Mouse (Mus musculus) midbrain, embryonic 16.5 days (tissue): ENCODE measurements around the gene Tti1. TPM values are rescaled to one million over a fixed set of nuclear protein-coding genes. Genes with fewer than 3 reads are reported as not detected.

ENCODE experiments used
- ATAC-seq: fragments of 200-750 bp; cut with Nextera tagmentation; 2 replicates; pipeline ENCODE4 v1.8.0; 2017; ENCODE audit warnings: moderate TSS enrichment
- H3K27ac ChIP-seq: fragments of 300-500 bp; sonication (generic); 2 replicates; pipeline ENCODE4 v1.5.1; 2014; ENCODE audit warnings: mild to moderate bottlenecking, low read length, mixed read lengths
- H3K27me3 ChIP-seq: fragments of 300-500 bp; sonication (generic); 2 replicates; pipeline ENCODE4 v1.6.1; 2014; ENCODE audit warnings: low read depth, low read length, mixed read lengths; ENCODE audit not compliant: control insufficient read depth, insufficient read depth
- H3K36me3 ChIP-seq: fragments of 300-500 bp; sonication (generic); 2 replicates; pipeline ENCODE4 v1.6.1; 2014; ENCODE audit warnings: mild to moderate bottlenecking, low read length, moderate library complexity, mixed read lengths; ENCODE audit not compliant: control insufficient read depth, insufficient read depth
- H3K4me1 ChIP-seq: fragments of 300-500 bp; sonication (generic); 2 replicates; pipeline ENCODE4 v1.6.1; 2014; ENCODE audit warnings: mild to moderate bottlenecking, low read length, mixed read lengths; ENCODE audit not compliant: control insufficient read depth, insufficient read depth
- H3K4me2 ChIP-seq: fragments of 300-500 bp; sonication (generic); 2 replicates; pipeline ENCODE4 v1.6.1; 2014; ENCODE audit warnings: mild to moderate bottlenecking, low read length, mixed read lengths
- H3K4me3 ChIP-seq: fragments of 300-500 bp; sonication (generic); 2 replicates; pipeline ENCODE4 v1.5.1; 2014; ENCODE audit warnings: low read depth, mild to moderate bottlenecking, low read length, moderate library complexity, mixed read lengths
- H3K9ac ChIP-seq: fragments of 300-500 bp; sonication (generic); 2 replicates; pipeline ENCODE4 v1.6.1; 2014; ENCODE audit warnings: low read depth, low read length, mixed read lengths
- H3K9me3 ChIP-seq: fragments of 300-500 bp; sonication (generic); replicated peaks from 2 replicates; pipeline ENCODE4 v1.6.1; 2014; ENCODE audit warnings: mild to moderate bottlenecking, low read length, mixed read lengths; ENCODE audit not compliant: control insufficient read depth, poor library complexity, severe bottlenecking
- WGBS: fragments of 180-500 bp; shearing (Covaris S2); extraction: QIAGEN DNeasy Blood & Tissue Kit; methylation state at CpG from one replicate; pipeline ENCODE4 v1.1.7; 2014; 5-methylcytosine and 5-hydroxymethylcytosine counted together
- polyA plus RNA-seq: library from polyadenylated mRNA; unstranded; fragments of >200 nt; fragmentation: Nextera tagmentation; extraction: Ambion mirVana; gene quantifications from 2 replicates; pipeline ENCODE4 v1.2.1, GENCODE M21; 2015

Tti1 gene
- 17.2 and 20.2 TPM in 2 replicates for polyA plus RNA-seq

DNA sequence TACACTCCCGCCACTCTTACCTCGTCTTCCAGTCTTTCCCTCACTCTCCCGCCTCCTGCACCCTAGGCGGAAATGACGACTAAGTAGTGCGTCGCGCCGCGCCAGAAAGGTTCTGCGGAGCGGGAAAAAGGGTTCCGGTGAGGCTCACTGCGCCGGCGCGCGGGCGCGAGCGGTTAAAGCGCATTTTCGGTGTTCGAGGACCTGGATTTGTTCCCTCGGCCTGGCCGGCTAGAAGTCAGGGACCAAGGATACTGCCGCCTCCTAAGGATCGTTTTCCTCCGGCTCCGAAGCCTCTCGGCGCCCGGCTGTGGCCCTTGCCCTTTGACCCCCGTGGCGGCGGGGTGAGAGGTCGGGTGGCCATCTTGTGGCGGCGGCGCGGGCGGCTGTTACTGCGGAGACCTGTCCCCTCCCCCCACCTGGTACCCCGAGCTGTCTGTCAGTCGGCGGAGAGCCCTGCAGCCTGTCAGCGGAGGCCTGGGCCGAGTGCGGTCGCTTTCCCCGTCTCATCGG is at the start of gene Tti1, which contains the start of gene Rprd1b:
Tti1 (minus strand) TSS at position 80 of the 510 bp plus-strand sequence.
Rprd1b (plus strand) TSS at position 144 of the 510 bp plus-strand sequence.
- no peaks in the 10 kb centered on the region for H3K27me3 ChIP-seq
- H3K36me3 ChIP-seq: no peaks in the 10 kb centered on the region
- peak; percentile 93 for ATAC-seq
- peak within 1 kb of the TSS; percentile 88 for H3K4me3 ChIP-seq
- H3K9ac ChIP-seq: peak within 1 kb of the TSS; percentile 93
- H3K4me1 ChIP-seq: peaks cover 34% of the 10 kb centered on the region
- H3K27ac ChIP-seq: peak within 1 kb of the TSS; percentile 89
- H3K9me3 ChIP-seq: no peaks in the 10 kb centered on the region
- H3K4me2 ChIP-seq: peak within 1 kb of the TSS; percentile 95
- WGBS: under 1% methylated on average over 40 of the region's 52 CpGs

DNA sequence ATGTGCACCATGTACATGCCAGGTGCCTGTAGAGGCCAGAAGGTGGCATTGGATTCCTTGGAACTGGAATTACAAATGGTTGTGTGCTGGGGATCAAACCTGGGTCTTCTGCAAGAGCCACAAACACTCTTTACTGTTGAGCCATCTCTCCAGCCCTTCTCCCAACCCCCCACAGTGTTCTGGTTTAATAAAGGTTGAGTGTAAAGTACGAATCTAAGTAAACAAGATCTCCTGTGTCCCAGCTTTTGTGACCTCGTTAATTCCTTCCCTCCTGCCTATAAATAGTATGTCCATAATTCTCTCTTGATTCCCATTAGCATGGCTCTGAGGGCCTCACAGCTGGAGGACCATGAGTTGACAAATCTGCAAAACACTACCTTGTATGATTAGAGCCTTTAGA is 49.7 kb upstream of the Tti1 start:
- 69% methylated on average over 2 of the region's 2 CpGs for WGBS
- Histone ChIP-seq H3K9ac (no peak overlapping the region), H3K27me3 (no peaks in the 10 kb centered on the region), H3K4me1 (no peaks in the 10 kb centered on the region), H3K27ac (0 out of 2 replicates have a peak overlapping the region, but pooled peaks have one; percentile 41), H3K4me3 (no peak overlapping the region), H3K4me2 (no peak overlapping the region), H3K9me3 (no peaks in the 10 kb centered on the region), H3K36me3 (peaks cover 16% of the 10 kb centered on the region)
- ATAC-seq: no peak

DNA sequence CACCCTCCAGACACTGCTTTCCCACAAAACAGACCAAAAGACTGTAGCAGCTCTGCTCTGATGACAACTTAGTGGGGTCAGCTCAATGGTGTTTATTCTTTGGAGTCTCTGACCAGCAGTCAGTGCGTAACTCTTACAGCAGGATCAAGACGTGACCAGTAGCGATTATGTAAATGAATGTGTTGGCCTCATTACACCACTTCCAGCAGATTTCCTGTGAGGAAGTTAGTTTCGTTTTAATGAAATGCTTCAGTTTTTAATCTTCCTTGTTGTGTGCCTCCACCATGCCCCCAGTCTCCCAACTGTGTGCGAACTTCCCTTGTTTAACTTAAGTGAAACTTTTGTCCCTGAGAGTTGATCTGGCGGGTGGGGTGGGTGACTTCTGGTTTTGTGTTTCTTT is 48.5 kb upstream of the Tti1 start:
- Histone ChIP-seq H3K4me3 (no peak overlapping the region), H3K36me3 (peaks cover 16% of the 10 kb centered on the region), H3K27ac (no peak overlapping the region), H3K9ac (no peak overlapping the region), H3K27me3 (no peaks in the 10 kb centered on the region), H3K4me1 (no peaks in the 10 kb centered on the region), H3K4me2 (no peak overlapping the region), H3K9me3 (no peaks in the 10 kb centered on the region)
- no peak for ATAC-seq
- 81% methylated on average over 6 of the region's 6 CpGs for WGBS

DNA sequence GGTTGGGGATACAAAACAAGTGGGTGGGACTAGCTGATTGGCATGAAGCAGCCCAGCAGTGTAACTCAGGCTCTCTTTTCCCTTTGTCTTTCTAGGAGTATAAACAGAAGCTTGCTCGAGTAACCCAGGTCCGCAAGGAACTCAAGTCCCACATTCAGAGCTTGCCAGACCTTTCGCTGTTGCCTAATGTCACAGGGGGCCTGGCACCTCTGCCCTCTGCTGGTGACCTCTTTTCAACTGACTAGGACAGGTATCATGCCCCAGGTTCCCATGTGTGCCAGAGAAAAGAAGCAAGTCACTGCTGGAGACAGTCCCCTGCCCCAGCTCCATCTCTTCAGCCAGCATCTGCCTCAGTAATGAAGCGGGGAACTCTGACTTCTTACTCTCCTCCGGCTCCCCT is 46.6 kb upstream of the Tti1 start:
- H3K27ac ChIP-seq: no peak overlapping the region
- no peak overlapping the region for H3K9ac ChIP-seq
- H3K4me2 ChIP-seq: no peak overlapping the region
- no peaks in the 10 kb centered on the region for H3K4me1 ChIP-seq
- no peak overlapping the region for H3K4me3 ChIP-seq
- no peaks in the 10 kb centered on the region for H3K9me3 ChIP-seq
- no peaks in the 10 kb centered on the region for H3K27me3 ChIP-seq
- 84% methylated on average over 5 of the region's 5 CpGs for WGBS
- peaks cover 18% of the 10 kb centered on the region for H3K36me3 ChIP-seq
- ATAC-seq: no peak

DNA sequence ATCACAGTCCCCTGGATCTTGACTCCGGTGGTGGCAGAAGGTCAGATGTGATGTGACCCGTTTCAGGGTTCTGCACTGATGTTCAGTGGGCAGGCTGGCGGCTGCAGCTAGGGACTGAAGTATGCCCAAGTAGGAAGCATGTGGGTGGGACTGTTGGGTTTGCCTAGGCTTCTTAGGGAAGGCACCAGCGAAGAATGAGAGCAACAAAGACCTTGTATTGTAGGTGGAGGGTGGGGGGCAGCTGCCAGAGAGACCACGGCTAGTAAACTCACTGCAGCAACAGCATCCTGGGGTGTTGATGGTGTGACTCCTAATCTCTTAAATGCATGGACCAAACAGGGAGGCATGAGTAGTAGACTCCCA is 43.4 kb upstream of the Tti1 start:
- no peaks in the 10 kb centered on the region for H3K9me3 ChIP-seq
- H3K9ac ChIP-seq: no peak overlapping the region
- no peak overlapping the region for H3K27ac ChIP-seq
- no peak overlapping the region for H3K4me3 ChIP-seq
- no peak overlapping the region for H3K4me2 ChIP-seq
- no peak for ATAC-seq
- WGBS: 88% methylated on average over 5 of the region's 5 CpGs
- no peaks in the 10 kb centered on the region for H3K27me3 ChIP-seq
- no peaks in the 10 kb centered on the region for H3K4me1 ChIP-seq
- H3K36me3 ChIP-seq: peaks cover 15% of the 10 kb centered on the region

DNA sequence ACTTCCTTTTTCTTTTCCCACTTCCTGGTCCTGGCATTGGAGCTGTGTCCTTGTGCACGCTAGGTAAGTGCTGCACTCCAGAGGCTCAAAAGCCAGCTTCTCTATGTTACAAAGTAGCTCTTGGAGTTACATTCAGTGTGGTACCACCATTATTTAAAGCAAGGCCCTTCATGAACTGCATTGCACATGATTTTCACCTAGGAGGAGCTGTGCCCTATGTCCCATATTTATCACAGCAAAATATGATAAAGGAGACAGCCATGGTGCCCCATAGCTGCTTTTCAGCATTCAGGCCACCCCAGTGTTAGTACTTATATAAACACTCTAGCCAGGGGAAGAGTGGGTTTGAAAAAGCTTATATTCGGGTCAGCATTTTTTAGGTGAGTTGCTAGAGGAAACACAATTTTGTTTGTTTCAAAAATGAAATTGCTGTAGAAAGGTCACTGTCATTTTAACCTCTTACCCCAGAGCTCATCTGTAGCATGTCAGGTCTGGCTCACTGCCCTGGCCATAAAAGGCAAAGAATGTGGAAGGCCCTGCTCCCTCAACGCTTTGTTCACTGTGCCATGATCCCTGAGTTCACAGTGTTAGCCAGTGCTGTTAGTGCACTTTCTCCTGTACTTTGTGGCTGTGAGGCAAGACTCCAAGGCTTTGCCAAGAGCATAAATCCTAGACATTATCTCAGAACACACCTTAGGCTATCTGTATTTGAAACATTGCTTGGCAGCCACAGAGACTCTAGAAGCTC is 42.8 kb upstream of the Tti1 start:
- no peak overlapping the region for H3K4me2 ChIP-seq
- H3K27me3 ChIP-seq: no peaks in the 10 kb centered on the region
- no peaks in the 10 kb centered on the region for H3K4me1 ChIP-seq
- H3K36me3 ChIP-seq: peaks cover 15% of the 10 kb centered on the region
- H3K9me3 ChIP-seq: no peaks in the 10 kb centered on the region
- WGBS: 89% methylated on average over 3 of the region's 3 CpGs
- no peak overlapping the region for H3K9ac ChIP-seq
- no peak overlapping the region for H3K27ac ChIP-seq
- H3K4me3 ChIP-seq: no peak overlapping the region
- no peak for ATAC-seq

DNA sequence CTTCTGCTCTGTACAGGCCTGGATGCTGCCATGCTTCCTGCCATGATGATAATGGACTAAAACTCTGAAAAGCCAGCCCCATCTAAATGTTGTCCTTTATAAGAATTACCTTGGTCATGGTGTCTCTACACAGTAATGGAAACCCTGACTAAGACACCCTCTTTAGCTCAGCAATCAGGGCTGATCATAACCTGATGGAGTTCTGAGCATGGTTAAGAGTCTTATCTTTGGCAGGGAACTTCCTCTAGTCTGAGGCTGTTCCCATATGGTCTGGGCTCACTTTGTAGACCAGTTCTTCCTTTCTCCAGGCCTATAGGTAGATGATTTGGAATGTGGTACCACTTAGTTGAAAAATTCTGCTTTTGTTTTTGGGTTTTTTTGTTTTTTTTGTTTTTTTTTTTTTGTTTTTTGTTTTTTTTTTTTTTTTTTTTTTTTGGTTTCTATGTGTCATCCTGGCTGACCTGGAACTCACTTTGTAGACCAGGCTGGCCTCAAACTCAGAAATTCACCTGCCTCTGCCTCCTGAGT is 40.3 kb upstream of the Tti1 start:
- no peak overlapping the region for H3K9ac ChIP-seq
- no peak overlapping the region for H3K27ac ChIP-seq
- no peak overlapping the region for H3K4me3 ChIP-seq
- H3K27me3 ChIP-seq: no peaks in the 10 kb centered on the region
- no peak for ATAC-seq
- H3K4me1 ChIP-seq: no peaks in the 10 kb centered on the region
- H3K9me3 ChIP-seq: no peaks in the 10 kb centered on the region
- H3K36me3 ChIP-seq: 0 out of 2 replicates have a peak, but pooled peaks cover 2% of the 10 kb centered on the region
- no peak overlapping the region for H3K4me2 ChIP-seq

DNA sequence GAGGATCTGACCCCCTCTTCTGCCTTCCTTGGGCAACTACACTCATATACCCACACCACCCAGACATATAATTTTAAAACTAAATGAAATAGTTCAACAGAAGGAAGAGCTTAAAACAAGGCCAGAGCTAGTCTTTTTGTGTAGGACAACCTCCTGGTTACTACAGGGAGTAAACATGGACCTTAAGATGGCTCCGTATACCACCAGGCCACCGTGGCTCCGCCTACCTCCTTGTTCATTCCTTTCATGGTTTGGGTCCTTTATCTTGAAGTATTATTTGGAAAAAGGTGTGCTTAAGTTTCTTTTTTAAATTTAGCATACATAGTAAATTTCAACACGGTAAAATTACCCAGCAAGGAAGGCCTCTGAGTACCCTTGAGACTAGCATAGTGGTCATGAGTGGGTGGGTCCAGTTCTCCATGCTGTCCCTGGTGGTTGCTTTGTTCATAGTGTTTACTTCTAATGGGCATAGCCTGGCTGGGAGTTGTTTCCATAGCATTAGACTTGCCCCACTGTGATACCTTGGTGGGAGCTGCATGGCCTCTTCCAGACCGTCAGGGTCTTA is 39.1 kb upstream of the Tti1 start:
- no peaks in the 10 kb centered on the region for H3K27me3 ChIP-seq
- H3K27ac ChIP-seq: no peak overlapping the region
- H3K9ac ChIP-seq: no peak overlapping the region
- H3K4me1 ChIP-seq: no peaks in the 10 kb centered on the region
- H3K36me3 ChIP-seq: 0 out of 2 replicates have a peak, but pooled peaks cover 2% of the 10 kb centered on the region
- H3K4me2 ChIP-seq: no peak overlapping the region
- no peak overlapping the region for H3K4me3 ChIP-seq
- H3K9me3 ChIP-seq: no peaks in the 10 kb centered on the region
- WGBS: 94% methylated on average over 5 of the region's 5 CpGs
- ATAC-seq: no peak

DNA sequence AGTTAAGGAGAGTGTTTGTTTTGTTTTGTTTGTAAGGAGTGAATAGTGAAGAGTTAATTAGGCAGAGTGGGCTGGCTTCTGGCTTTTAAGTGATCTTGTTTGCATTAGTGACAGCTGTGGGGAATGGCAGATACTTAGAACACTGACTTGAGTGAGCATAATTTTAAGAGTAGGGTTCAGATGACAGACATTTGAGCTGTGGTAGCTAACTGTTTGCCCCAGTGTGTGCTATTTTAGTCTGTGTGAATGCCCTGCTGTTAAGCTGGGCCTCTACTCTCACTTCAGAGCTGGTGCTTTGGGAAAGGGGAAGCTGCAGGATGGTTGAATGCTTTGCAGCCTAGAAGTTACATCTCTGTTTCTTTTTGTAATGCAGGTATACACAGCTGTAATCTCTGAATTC is 38.2 kb upstream of the Tti1 start:
- Histone ChIP-seq H3K4me2 (no peak overlapping the region), H3K27me3 (no peaks in the 10 kb centered on the region), H3K9ac (no peak overlapping the region), H3K36me3 (0 out of 2 replicates have a peak, but pooled peaks cover 2% of the 10 kb centered on the region), H3K4me3 (no peak overlapping the region), H3K4me1 (no peaks in the 10 kb centered on the region), H3K9me3 (no peaks in the 10 kb centered on the region), H3K27ac (no peak overlapping the region)
- ATAC-seq: no peak
